Mouse (Mus musculus): Measurements from ENCODE around the gene Parva. TPM values are rescaled to one million over a fixed set of nuclear protein-coding genes. Genes with fewer than 3 reads are reported as not detected.

The Parva gene
- polyA plus RNA-seq, 1 experiment from 2014 or later = 13.2 TPM

- H3K9ac ChIP-seq = no peak overlapping the region
- no peak for ATAC-seq
- no peaks in the 10 kb centered on the region for H3K36me3 ChIP-seq
- no peak overlapping the region for H3K4me3 ChIP-seq
- H3K27me3 ChIP-seq (replicated peaks) = no peaks in the 10 kb centered on the region
- 78% methylated on average over 2 of the region's 2 CpGs for WGBS (ENCODE audit: insufficient replicate concordance)
- H3K4me2 ChIP-seq = no peak overlapping the region
- no peaks in the 10 kb centered on the region for H3K4me1 ChIP-seq
- H3K27ac ChIP-seq = no peak overlapping the region
- H3K9me3 ChIP-seq (replicated peaks) = 0 out of 2 replicates have a peak, but pooled peaks cover 3% of the 10 kb centered on the region
These were observed 208.6 kb downstream of the Parva start for GRCm38 (mm10) chr7:112635936-112636335.

Other genes starting within 250 kb of the Parva start
- 3.4 and 4.1 TPM in 2 replicates for gene Mical2, start 201.6 kb upstream of the Parva start, polyA plus RNA-seq (2016; fragmentation: Nextera tagmentation; extraction: Ambion mirVana)

Measured in liver, embryonic 12.5 days (tissue).